Mouse (Mus musculus) urinary bladder, adult 18-20 months (tissue): ENCODE data around the gene Cux1.
"Not testable (repeated sequence)": the region's sequence is repeated elsewhere in the genome, so short reads cannot be mapped to it uniquely, and the experiment has no call there.

Experiments
- DNase-seq, 2 experiments: peaks; one replicate each; pipeline ENCODE4 v3.0.0; 2022; ENCODE audit warnings: low spot score in 2 of 2, mixed read lengths in 2 of 2

Gene Cux1

DNA sequence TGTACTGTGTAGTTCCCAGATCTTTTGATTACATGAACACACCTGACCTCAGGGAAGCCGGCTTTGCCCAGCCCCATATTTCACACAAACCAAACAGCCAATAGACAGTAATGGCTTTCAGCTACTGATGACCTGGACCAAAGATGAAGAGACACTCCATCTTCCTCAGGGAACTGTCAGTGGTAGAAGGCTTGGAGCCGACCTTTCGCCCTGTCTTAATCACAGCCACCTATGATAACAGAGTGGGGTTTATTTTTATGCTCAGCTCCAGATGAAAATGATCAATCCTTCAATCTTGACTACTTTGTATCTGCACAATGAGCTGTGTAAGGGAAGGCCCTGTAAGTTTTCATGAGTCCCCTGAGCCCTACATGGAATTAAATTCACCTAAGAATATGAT is 93.2 kb downstream of the Cux1 start:
- DNase-seq, result no peak

- DNase-seq, result no peak
These were observed 94.0 kb downstream of the Cux1 start for GRCm38 (mm10) chr5:136473337-136473736.

GRCm38 (mm10) chr5:136472846-136473245 is 94.4 kb downstream of the Cux1 start:
- no peak for DNase-seq

GRCm38 (mm10) chr5:136470985-136471735 is 96.1 kb downstream of the Cux1 start:
- not testable (repeated sequence) for DNase-seq

GRCm38 (mm10) chr5:136469301-136469700 is 98.0 kb downstream of the Cux1 start:
- DNase-seq, result no peak

GRCm38 (mm10) chr5:136467360-136467999 is 99.8 kb downstream of the Cux1 start:
- DNase-seq, result peak in 1 of 2 experiments; percentile 51

- peak in 1 of 2 experiments; percentile 67 for DNase-seq
These were observed 101.4 kb downstream of the Cux1 start for GRCm38 (mm10) chr5:136465770-136466406.

GRCm38 (mm10) chr5:136465366-136465765 is 101.9 kb downstream of the Cux1 start:
- DNase-seq, result no peak

DNA sequence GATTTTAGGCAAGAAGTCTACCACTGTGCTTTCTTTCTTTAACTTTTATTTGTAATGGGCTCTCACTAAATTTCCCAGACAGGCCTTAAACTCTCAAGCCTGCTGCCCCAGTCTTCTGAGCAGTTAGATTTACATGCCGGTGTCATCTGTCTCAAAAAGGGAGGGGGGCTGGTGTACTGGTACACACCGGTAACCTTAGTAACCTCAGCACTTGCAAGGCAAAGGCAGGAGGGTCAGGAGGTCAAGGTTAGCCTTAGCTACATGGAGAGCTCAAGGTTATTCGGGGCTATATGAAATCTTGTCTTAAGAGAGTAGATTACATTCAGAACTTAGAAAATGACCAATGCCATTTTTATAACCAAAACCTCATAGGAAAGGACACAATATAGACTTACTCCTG is 102.4 kb downstream of the Cux1 start:
- no peak for DNase-seq

DNA sequence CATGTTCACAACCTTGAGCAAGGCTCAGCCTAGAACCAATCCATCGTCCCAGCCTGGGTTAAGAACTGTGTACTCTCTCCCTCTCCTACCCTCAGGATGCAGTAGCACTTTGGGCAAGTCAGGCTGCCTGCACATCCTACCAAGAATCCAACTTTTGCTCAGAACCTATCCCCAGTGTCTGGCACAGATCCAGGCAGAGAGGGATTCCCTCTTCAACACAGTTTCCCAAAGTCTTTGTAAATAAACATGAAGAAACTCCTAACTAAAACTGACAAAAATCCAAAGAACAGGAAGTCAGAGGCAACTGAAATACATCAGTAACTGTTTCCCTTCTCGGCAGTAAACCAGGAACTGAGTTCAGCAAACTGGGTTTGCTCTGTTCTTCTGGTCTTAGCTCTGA is 103.2 kb downstream of the Cux1 start:
- no peak for DNase-seq

- DNase-seq, result no peak
These were observed 104.7 kb downstream of the Cux1 start for GRCm38 (mm10) chr5:136462613-136463012.

GRCm38 (mm10) chr5:136459901-136460300 is 107.4 kb downstream of the Cux1 start:
- no peak for DNase-seq

GRCm38 (mm10) chr5:136458893-136459499 is 108.3 kb downstream of the Cux1 start:
- DNase-seq, result no peak

DNA sequence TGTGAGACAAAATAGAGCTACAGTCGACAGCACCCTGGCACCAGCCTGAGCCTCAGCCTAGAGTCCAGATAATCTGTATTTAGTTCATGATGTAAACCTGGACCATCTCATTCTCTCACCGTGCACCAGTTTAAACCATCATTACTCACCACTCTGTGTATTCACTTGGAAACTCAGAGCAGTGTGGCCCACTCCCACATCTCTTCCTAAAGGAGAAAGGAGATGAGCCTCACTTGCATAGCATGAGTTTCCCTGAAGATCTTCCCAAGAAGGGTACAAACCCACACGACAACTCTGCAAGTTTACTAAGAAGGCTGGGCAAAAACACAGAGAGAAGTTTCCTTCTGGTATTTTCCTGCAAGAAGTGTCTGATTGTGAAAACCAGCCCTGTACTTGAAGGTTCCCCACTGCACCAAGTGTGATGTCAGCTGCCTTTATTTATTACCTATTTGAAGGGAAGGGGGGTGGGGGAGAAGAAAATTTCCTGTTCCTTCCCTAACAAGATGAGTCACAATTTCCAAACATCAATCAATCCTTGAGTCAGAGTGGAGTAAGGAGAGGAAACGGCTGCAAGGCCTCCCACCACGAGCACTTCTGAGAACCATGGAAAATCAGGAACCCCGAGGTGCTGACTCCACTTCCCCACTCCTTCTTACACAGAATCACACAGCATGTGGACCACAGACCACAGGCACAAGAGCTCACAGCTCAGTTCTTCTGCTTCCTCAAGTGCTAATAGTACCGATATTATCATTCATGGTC is 109.0 kb downstream of the Cux1 start:
- no peak for DNase-seq

DNA sequence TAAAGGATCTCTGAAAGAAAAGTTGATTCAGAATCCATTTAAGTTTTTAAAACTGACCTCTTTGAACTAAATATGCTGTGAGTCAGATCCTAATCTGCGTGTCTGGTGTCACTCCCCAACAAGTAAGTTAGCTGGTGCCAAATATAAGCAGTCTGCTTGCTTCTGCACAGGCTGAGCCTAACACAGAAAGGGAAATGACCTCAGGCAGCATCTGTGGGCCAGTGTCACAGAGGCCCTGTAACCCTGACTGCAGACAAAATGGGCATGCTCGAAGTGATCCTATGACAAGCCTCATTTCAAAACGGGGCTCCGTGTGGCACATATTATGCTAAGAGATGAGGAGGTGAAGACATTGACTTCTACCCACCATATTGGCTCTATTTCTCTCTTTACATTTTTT is 110.9 kb downstream of the Cux1 start:
- DNase-seq, result no peak

DNA sequence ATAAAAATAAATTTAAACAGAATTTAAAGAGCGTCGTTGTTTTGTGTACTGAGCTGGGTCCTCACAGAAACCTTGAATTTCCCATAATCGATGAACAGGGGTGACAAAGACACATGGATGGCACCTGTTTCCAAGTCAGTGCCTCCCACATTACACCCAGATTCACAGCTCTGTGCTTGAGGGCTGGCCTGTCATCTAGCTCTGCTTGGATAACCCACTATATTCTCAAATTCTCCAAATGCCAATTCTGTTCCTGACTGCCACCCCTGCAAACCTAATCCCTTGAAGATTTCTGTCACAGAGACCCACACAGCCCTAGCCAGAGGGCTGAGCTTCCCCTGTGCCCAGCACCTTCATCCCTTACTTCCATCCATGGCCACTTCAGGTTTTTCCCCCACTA is 114.6 kb downstream of the Cux1 start:
- no peak for DNase-seq

DNA sequence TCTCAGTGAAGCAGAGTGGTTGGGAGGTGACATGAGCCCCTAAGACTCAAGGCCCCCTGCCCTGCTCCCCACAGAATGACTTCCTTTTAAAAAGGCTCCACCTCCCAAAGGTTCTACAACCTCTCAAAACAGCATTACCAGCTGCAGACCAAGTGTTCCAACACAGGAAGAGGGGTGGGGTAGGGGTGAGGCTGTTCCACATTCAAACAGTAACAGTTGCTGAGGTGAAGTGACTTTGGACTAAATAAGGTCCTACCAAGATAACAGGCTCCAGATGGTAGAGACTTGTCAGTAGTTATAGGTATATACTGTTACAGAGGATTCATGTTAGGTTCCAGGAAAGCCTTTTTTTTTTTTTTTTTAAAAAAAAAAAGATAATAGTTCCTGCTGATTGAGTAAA is 117.5 kb downstream of the Cux1 start:
- no peak for DNase-seq

GRCm38 (mm10) chr5:136445967-136446366 is 121.3 kb downstream of the Cux1 start:
- no peak for DNase-seq

- no peak for DNase-seq
These were observed 124.8 kb downstream of the Cux1 start for GRCm38 (mm10) chr5:136442238-136443187.

DNA sequence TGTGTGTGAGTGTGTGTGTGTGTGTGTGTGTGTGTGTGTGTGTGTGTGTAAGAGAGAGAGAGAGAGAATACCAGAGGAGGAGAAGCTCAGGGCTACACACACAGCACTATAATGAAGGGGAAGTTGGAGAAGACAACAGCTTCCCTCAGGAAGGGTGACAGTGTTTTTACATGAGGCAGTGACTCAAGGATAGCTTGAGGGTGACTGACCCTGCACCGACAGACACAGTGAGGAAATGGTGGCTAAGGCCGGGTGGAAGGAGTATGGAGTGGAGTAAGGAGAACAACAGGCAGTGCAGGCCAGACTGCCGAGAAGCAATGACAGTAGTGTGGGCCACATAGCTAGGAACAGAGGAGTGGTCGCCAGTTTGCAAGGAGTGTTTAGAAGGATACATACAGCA is 137.6 kb downstream of the Cux1 start:
- DNase-seq, result no peak
